Mouse (Mus musculus): ENCODE data around the gene Ube2c.
A peak's percentile ranks its signal among the peaks of the same experiment; 100 is the strongest.

GRCm38 (mm10) chr2:164752454-164752853 is 17.2 kb upstream of the Ube2c start:
- TF ChIP-seq POLR2A (IDR thresholded peaks at IDR 0.05; ENCODE audit: insufficient read length, low read depth), result peak; percentile 32
- no peak for TF ChIP-seq MAX (IDR thresholded peaks at IDR 0.05; ENCODE audit: low read depth)
- no peak for TF ChIP-seq USF1 (IDR thresholded peaks at IDR 0.05; ENCODE audit: low read depth)
- no peak for TF ChIP-seq CEBPB (IDR thresholded peaks at IDR 0.05; ENCODE audit: insufficient read depth, poor library complexity, severe bottlenecking)
